Mouse (Mus musculus): ENCODE measurements at regions not wholly inside any gene's neighbourhood (a gene's known extent, or its start where the extent isn't known, plus 50 kb on each side); places are given as distances from the start of the nearest gene placed in this dataset.
"Not testable (repeated sequence)": the region's sequence is repeated elsewhere in the genome, so short reads cannot be mapped to it uniquely, and the experiment has no call there.

DNA sequence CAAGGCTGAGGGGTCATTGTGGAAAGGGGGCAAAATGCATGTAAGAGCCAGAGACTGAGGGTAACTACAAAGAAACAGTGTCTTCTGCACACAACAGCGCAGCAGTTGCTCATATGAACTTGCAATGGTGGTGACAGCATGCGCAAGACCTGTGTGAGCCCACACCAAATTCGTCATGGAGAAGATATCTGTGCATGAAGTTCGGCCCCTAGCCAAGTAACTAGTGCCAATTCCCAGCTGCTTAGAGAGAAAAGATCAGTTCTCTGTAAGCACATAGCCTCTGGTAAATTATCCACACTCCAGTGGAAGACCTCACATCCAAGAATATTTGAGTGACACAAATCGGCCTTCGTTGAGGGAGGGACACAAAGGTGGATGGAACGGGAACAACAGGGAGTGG is 182.7 kb upstream of the G2e3 start:
- no peak overlapping the region for H3K4me3 ChIP-seq (ENCODE audit: insufficient read depth in 1 of 2, low read depth in 2 of 2, low read length in 2 of 2)
- H3K27me3 ChIP-seq (ENCODE audit: control insufficient read depth, insufficient read depth, low read length): no peaks in the 10 kb centered on the region
- TF ChIP-seq CTCF (IDR thresholded peaks at IDR 0.05; ENCODE audit: low read depth) (no peak), EP300 (IDR thresholded peaks at IDR 0.05; ENCODE audit: low read depth) (no peak)
- no peak overlapping the region for H3K9ac ChIP-seq (replicated peaks)
- H3K4me2 ChIP-seq (ENCODE audit: low read depth): no peak overlapping the region
- ATAC-seq (ENCODE audit: insufficient read depth) (no peak), DNase-seq (ENCODE audit: low read depth in 3 of 3, low spot score in 3 of 3) (no peak)
- no peak overlapping the region for H3K27ac ChIP-seq
- H3K4me1 ChIP-seq (replicated peaks; ENCODE audit: control insufficient read depth in 2 of 2, insufficient read depth in 2 of 2, low read length in 1 of 2): no peaks in the 10 kb centered on the region
- 66% methylated on average over 7 of the region's 7 CpGs for WGBS (ENCODE audit: insufficient replicate concordance)
- H3K36me3 ChIP-seq (replicated peaks; ENCODE audit: control insufficient read depth, insufficient read depth, low read depth): no peaks in the 10 kb centered on the region
- H3K9me3 ChIP-seq (ENCODE audit: control insufficient read depth, low read length): no peaks in the 10 kb centered on the region

DNA sequence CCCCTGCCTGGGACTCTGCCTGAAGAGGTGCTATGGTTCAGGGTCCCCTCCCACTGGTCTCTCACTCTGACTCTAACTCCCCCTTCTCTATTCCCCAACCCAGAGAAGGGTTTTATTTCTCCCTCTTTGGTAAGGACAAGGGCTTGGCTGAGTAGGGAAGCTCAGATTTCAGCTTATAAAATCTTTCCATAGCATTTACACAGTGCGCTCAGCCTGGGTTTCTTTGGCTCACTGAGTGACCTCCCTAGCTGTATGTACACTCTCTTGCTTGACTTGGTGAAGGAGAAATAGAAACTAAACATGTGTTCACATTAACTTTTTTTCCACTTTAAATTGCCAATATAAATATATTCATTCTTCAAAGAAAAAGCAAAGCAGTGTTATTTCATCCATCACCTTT is 186.9 kb upstream of the G2e3 start:
- 65% methylated on average over 1 of the region's 1 CpGs for WGBS (ENCODE audit: insufficient replicate concordance)
- Histone ChIP-seq H3K27me3 (ENCODE audit: control insufficient read depth, insufficient read depth, low read length) (no peaks in the 10 kb centered on the region), H3K4me3 (ENCODE audit: insufficient read depth in 1 of 2, low read depth in 2 of 2, low read length in 2 of 2) (no peak overlapping the region), H3K36me3 (replicated peaks; ENCODE audit: control insufficient read depth, insufficient read depth, low read depth) (no peaks in the 10 kb centered on the region), H3K4me2 (ENCODE audit: low read depth) (no peak overlapping the region), H3K9ac (replicated peaks) (no peak overlapping the region), H3K4me1 (replicated peaks; ENCODE audit: control insufficient read depth in 2 of 2, insufficient read depth in 2 of 2, low read length in 1 of 2) (no peaks in the 10 kb centered on the region), H3K9me3 (ENCODE audit: control insufficient read depth, low read length) (no peaks in the 10 kb centered on the region), H3K27ac (no peak overlapping the region)
- TF ChIP-seq CTCF (IDR thresholded peaks at IDR 0.05; ENCODE audit: low read depth) (no peak), EP300 (IDR thresholded peaks at IDR 0.05; ENCODE audit: low read depth) (no peak)
- DNase-seq (ENCODE audit: low read depth in 3 of 3, low spot score in 3 of 3) (no peak), ATAC-seq (ENCODE audit: insufficient read depth) (no peak)

DNA sequence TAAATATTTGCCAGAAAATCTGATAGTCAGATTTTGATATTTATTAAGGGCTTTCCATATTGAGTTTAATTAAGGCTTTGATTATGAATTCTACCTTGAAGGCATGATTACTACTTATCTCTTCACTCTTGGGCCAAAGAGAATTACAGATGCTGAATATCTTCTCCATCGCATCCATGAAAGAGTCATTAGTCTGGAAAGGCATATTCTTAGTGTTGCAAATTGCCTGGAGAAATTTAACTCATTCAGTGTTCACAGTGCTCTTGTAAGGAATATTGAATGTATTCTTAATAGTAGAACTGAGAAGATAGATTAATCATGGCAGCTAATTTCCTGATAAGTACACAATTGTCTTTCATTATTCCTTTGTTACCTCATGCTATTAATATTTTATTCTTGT is 187.7 kb upstream of the G2e3 start:
- H3K4me3 ChIP-seq (ENCODE audit: insufficient read depth in 1 of 2, low read depth in 2 of 2, low read length in 2 of 2): no peak overlapping the region
- H3K4me2 ChIP-seq (ENCODE audit: low read depth): no peak overlapping the region
- no peaks in the 10 kb centered on the region for H3K27me3 ChIP-seq (ENCODE audit: control insufficient read depth, insufficient read depth, low read length)
- DNase-seq (ENCODE audit: low read depth in 3 of 3, low spot score in 3 of 3): no peak
- no peak for ATAC-seq (ENCODE audit: insufficient read depth)
- H3K27ac ChIP-seq: no peak overlapping the region
- H3K9me3 ChIP-seq (ENCODE audit: control insufficient read depth, low read length): no peaks in the 10 kb centered on the region
- no peak overlapping the region for H3K9ac ChIP-seq (replicated peaks)
- no peaks in the 10 kb centered on the region for H3K4me1 ChIP-seq (replicated peaks; ENCODE audit: control insufficient read depth in 2 of 2, insufficient read depth in 2 of 2, low read length in 1 of 2)
- 60% methylated on average over 1 of the region's 1 CpGs for WGBS (ENCODE audit: insufficient replicate concordance)
- H3K36me3 ChIP-seq (replicated peaks; ENCODE audit: control insufficient read depth, insufficient read depth, low read depth): no peaks in the 10 kb centered on the region
- TF ChIP-seq EP300 (IDR thresholded peaks at IDR 0.05; ENCODE audit: low read depth) (no peak), CTCF (IDR thresholded peaks at IDR 0.05; ENCODE audit: low read depth) (no peak)

- Histone ChIP-seq H3K9me3 (ENCODE audit: control insufficient read depth, low read length) (no peaks in the 10 kb centered on the region), H3K4me3 (ENCODE audit: insufficient read depth in 1 of 2, low read depth in 2 of 2, low read length in 2 of 2) (no peak overlapping the region), H3K27ac (no peak overlapping the region), H3K36me3 (replicated peaks; ENCODE audit: control insufficient read depth, insufficient read depth, low read depth) (no peaks in the 10 kb centered on the region), H3K9ac (replicated peaks) (no peak overlapping the region), H3K4me1 (replicated peaks; ENCODE audit: control insufficient read depth in 2 of 2, insufficient read depth in 2 of 2, low read length in 1 of 2) (no peaks in the 10 kb centered on the region), H3K4me2 (ENCODE audit: low read depth) (no peak overlapping the region), H3K27me3 (ENCODE audit: control insufficient read depth, insufficient read depth, low read length) (no peaks in the 10 kb centered on the region)
- ATAC-seq (ENCODE audit: insufficient read depth) (no peak), DNase-seq (ENCODE audit: low read depth in 3 of 3, low spot score in 3 of 3) (no peak)
- TF ChIP-seq CTCF (IDR thresholded peaks at IDR 0.05; ENCODE audit: low read depth) (no peak), EP300 (IDR thresholded peaks at IDR 0.05; ENCODE audit: low read depth) (no peak)
- WGBS (ENCODE audit: insufficient replicate concordance): 57% methylated on average over 8 of the region's 8 CpGs
Measured at GRCm38 (mm10) chr12:51147963-51148362, 199.9 kb upstream of the G2e3 start.

GRCm38 (mm10) chr12:51143840-51144239 is 204.0 kb upstream of the G2e3 start:
- DNase-seq (ENCODE audit: low read depth in 3 of 3, low spot score in 3 of 3) (no peak), ATAC-seq (ENCODE audit: insufficient read depth) (no peak)
- Histone ChIP-seq H3K4me3 (ENCODE audit: insufficient read depth in 1 of 2, low read depth in 2 of 2, low read length in 2 of 2) (no peak overlapping the region), H3K4me2 (ENCODE audit: low read depth) (no peak overlapping the region), H3K36me3 (replicated peaks; ENCODE audit: control insufficient read depth, insufficient read depth, low read depth) (no peaks in the 10 kb centered on the region), H3K9ac (replicated peaks) (no peak overlapping the region), H3K27ac (no peak overlapping the region), H3K9me3 (ENCODE audit: control insufficient read depth, low read length) (no peaks in the 10 kb centered on the region), H3K27me3 (ENCODE audit: control insufficient read depth, insufficient read depth, low read length) (no peaks in the 10 kb centered on the region), H3K4me1 (replicated peaks; ENCODE audit: control insufficient read depth in 2 of 2, insufficient read depth in 2 of 2, low read length in 1 of 2) (no peaks in the 10 kb centered on the region)
- TF ChIP-seq CTCF (IDR thresholded peaks at IDR 0.05; ENCODE audit: low read depth) (no peak), EP300 (IDR thresholded peaks at IDR 0.05; ENCODE audit: low read depth) (no peak)

GRCm38 (mm10) chr12:51143196-51143595 is 204.7 kb upstream of the G2e3 start:
- WGBS (ENCODE audit: insufficient replicate concordance): 34% methylated on average over 3 of the region's 3 CpGs
- H3K36me3 ChIP-seq (replicated peaks; ENCODE audit: control insufficient read depth, insufficient read depth, low read depth): no peaks in the 10 kb centered on the region
- H3K9me3 ChIP-seq (ENCODE audit: control insufficient read depth, low read length): no peaks in the 10 kb centered on the region
- H3K9ac ChIP-seq (replicated peaks): no peak overlapping the region
- no peak overlapping the region for H3K4me3 ChIP-seq (ENCODE audit: insufficient read depth in 1 of 2, low read depth in 2 of 2, low read length in 2 of 2)
- TF ChIP-seq EP300 (IDR thresholded peaks at IDR 0.05; ENCODE audit: low read depth) (no peak), CTCF (IDR thresholded peaks at IDR 0.05; ENCODE audit: low read depth) (no peak)
- H3K4me2 ChIP-seq (ENCODE audit: low read depth): no peak overlapping the region
- ATAC-seq (ENCODE audit: insufficient read depth) (no peak), DNase-seq (ENCODE audit: low read depth in 3 of 3, low spot score in 3 of 3) (no peak)
- H3K4me1 ChIP-seq (replicated peaks; ENCODE audit: control insufficient read depth in 2 of 2, insufficient read depth in 2 of 2, low read length in 1 of 2): no peaks in the 10 kb centered on the region
- H3K27ac ChIP-seq: no peak overlapping the region
- H3K27me3 ChIP-seq (ENCODE audit: control insufficient read depth, insufficient read depth, low read length): no peaks in the 10 kb centered on the region

- H3K9me3 ChIP-seq (ENCODE audit: control insufficient read depth, low read length); H3K4me1 ChIP-seq (replicated peaks; ENCODE audit: control insufficient read depth in 2 of 2, insufficient read depth in 2 of 2, low read length in 1 of 2); DNase-seq (ENCODE audit: low read depth in 3 of 3, low spot score in 3 of 3); H3K27me3 ChIP-seq (ENCODE audit: control insufficient read depth, insufficient read depth, low read length); H3K4me2 ChIP-seq (ENCODE audit: low read depth); H3K36me3 ChIP-seq (replicated peaks; ENCODE audit: control insufficient read depth, insufficient read depth, low read depth); H3K27ac ChIP-seq; H3K4me3 ChIP-seq (ENCODE audit: insufficient read depth in 1 of 2, low read depth in 2 of 2, low read length in 2 of 2); H3K9ac ChIP-seq (replicated peaks); ATAC-seq (ENCODE audit: insufficient read depth): not testable (repeated sequence)
- WGBS (ENCODE audit: insufficient replicate concordance): 53% methylated on average over 5 of the region's 5 CpGs
Measured at GRCm38 (mm10) chr12:51133676-51134075, 214.2 kb upstream of the G2e3 start.

Data from liver, embryonic 14.5 days (tissue).